Mouse (Mus musculus) ES-Bruce4 (cell line): ENCODE measurements around the gene Bcar1. TPM values are rescaled to one million over a fixed set of nuclear protein-coding genes. Genes with fewer than 3 reads are reported as not detected.

Experiments used
- H3K27ac ChIP-seq: 2 replicates; pipeline ENCODE4 v1.5.1; 2012; ENCODE audit warnings: low read length, inconsistent platforms; ENCODE audit not compliant: insufficient read depth
- H3K27me3 ChIP-seq: 2 replicates; pipeline ENCODE4 v1.6.1; 2012; ENCODE audit warnings: mild to moderate bottlenecking, low read length, inconsistent platforms; ENCODE audit not compliant: control insufficient read depth, poor library complexity, insufficient read depth, severe bottlenecking
- H3K36me3 ChIP-seq: 2 replicates; pipeline ENCODE4 v1.6.1; 2012; ENCODE audit warnings: inconsistent platforms, mild to moderate bottlenecking, low read length, moderate library complexity; ENCODE audit not compliant: control insufficient read depth, poor library complexity, insufficient read depth, severe bottlenecking
- H3K4me1 ChIP-seq: one replicate; pipeline ENCODE4 v1.8.1; 2011; ENCODE audit warnings: low read length; ENCODE audit not compliant: control insufficient read depth, insufficient read depth
- H3K4me3 ChIP-seq: 2 replicates; pipeline ENCODE4 v1.5.1; 2011; ENCODE audit warnings: low read depth, mild to moderate bottlenecking, low read length
- H3K9ac ChIP-seq: 2 replicates; pipeline ENCODE4 v1.6.1; 2012; ENCODE audit warnings: low read depth, mild to moderate bottlenecking, inconsistent platforms; ENCODE audit not compliant: poor library complexity, severe bottlenecking
- H3K9me3 ChIP-seq: replicated peaks from 2 replicates; pipeline ENCODE4 v1.6.1; 2012; ENCODE audit warnings: mild to moderate bottlenecking, low read length, inconsistent platforms; ENCODE audit not compliant: control insufficient read depth, poor library complexity, insufficient read depth, severe bottlenecking
- CTCF ChIP-seq: IDR thresholded peaks from one replicate; pipeline ENCODE4 v1.8.1; 2011; ENCODE audit warnings: low read depth, low read length
- EP300 ChIP-seq: IDR thresholded peaks from 2 replicates; pipeline ENCODE4 v1.6.1; 2011; ENCODE audit warnings: low read depth, low read length; ENCODE audit not compliant: insufficient read depth
- POLR2A ChIP-seq: IDR thresholded peaks from one replicate; pipeline ENCODE4 v1.8.1; 2011; ENCODE audit warnings: low read length; ENCODE audit not compliant: insufficient read depth
- polyA plus RNA-seq: library from polyadenylated mRNA; stranded (reverse); fragments of >200 nt; gene quantifications from 2 replicates; pipeline ENCODE4 v1.2.4, GENCODE M21; 2011; ENCODE audit warnings: low read depth; ENCODE audit not compliant: missing spikeins, insufficient read depth, insufficient read length

Gene Bcar1
- polyA plus RNA-seq, 1 experiment: 59.8 TPM

DNA sequence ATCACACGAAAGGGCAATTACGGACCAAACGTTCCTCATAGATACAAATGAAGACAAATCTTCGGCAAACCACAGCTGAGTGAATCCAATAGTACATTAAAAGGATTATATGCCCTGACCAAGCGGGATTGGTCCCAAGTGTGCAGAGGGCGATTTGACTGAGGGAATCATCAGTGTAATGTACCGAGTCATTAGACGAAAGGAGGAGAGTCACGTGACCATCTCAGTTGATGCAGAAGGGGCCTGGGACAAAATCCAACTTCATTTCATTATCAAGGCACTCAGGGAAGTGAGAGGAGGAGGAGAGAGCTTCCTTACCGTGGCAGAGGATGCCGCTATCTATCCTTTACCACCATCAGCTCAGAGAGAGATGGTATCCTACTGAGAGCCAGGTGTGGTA is 62.5 kb downstream of the Bcar1 start:
- H3K27me3 ChIP-seq: no peaks in the 10 kb centered on the region
- no peak for TF ChIP-seq POLR2A
- no peak for TF ChIP-seq CTCF
- TF ChIP-seq EP300: no peak
- no peaks in the 10 kb centered on the region for H3K4me1 ChIP-seq
- no peaks in the 10 kb centered on the region for H3K36me3 ChIP-seq
- H3K9ac ChIP-seq: no peak overlapping the region
- H3K27ac ChIP-seq: no peak overlapping the region
- no peaks in the 10 kb centered on the region for H3K9me3 ChIP-seq
- no peak overlapping the region for H3K4me3 ChIP-seq

- no peak overlapping the region for H3K27ac ChIP-seq
- H3K9ac ChIP-seq: peak overlapping the region; percentile 9; the same call in 1 of the 2 replicates
- peak overlapping the region; percentile 49 for H3K4me3 ChIP-seq
- H3K9me3 ChIP-seq: no peaks in the 10 kb centered on the region
- TF ChIP-seq EP300 (no peak), POLR2A (no peak), CTCF (peak; percentile 48)
- no peaks in the 10 kb centered on the region for H3K4me1 ChIP-seq
- no peaks in the 10 kb centered on the region for H3K36me3 ChIP-seq
- H3K27me3 ChIP-seq: no peaks in the 10 kb centered on the region
Observed at GRCm38 (mm10) chr8:111680423-111681028, 63.1 kb downstream of the Bcar1 start.

DNA sequence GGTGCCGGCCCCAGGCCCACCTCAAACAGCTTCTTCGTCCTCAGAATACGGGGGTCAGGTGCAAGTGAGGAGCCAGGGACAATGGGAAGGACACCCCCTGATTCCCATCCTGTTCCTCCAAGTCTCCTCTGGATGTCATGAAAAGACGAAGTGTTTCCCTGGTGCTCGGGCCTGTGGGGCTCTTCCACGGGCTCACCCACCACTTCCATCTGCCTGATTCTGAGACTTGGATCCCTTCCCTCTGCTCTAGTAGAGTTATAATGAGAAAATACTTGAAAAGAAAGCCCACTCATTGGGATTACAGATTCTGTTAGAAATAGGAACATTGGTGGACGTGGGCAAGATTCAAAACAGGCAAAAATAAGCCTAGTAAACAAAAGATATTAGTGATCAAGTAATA is 64.8 kb downstream of the Bcar1 start:
- Histone ChIP-seq H3K27me3 (no peaks in the 10 kb centered on the region), H3K27ac (no peak overlapping the region), H3K4me1 (no peaks in the 10 kb centered on the region), H3K9ac (no peak overlapping the region), H3K4me3 (no peak overlapping the region), H3K36me3 (no peaks in the 10 kb centered on the region), H3K9me3 (no peaks in the 10 kb centered on the region)
- TF ChIP-seq CTCF (no peak), EP300 (no peak), POLR2A (no peak)

- TF ChIP-seq POLR2A (no peak), CTCF (peak; percentile 48)
- H3K27ac ChIP-seq: no peak overlapping the region
- no peaks in the 10 kb centered on the region for H3K27me3 ChIP-seq
Observed at GRCm38 (mm10) chr8:111678111-111678510, 65.5 kb downstream of the Bcar1 start.

DNA sequence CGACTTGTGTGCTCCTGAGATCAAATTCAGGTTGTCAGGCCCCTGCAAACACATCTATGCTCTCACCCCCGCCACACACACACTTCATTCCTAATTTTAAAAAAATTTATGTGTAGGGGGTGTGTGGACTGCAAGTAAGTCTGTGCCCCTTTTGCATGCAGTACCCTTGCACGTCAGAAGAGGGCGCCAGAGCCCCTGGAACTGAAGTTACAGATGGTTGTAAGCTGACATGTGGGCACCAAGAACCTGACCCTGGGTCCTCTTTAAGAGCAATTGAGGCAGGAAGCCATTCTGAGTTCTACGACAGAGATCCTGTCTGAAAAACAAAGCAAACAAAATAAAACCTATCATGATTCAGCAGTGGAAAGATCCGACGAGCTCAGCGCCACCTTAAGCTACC is 67.4 kb downstream of the Bcar1 start:
- Histone ChIP-seq H3K27ac (no peak overlapping the region), H3K9me3 (no peaks in the 10 kb centered on the region), H3K4me1 (no peaks in the 10 kb centered on the region), H3K36me3 (0 out of 2 replicates have a peak, but pooled peaks cover 4% of the 10 kb centered on the region), H3K9ac (no peak overlapping the region), H3K4me3 (no peak overlapping the region), H3K27me3 (no peaks in the 10 kb centered on the region)
- TF ChIP-seq EP300 (no peak), CTCF (peak; percentile 85)

More at GRCm38 (mm10) chr8:111678111-111678510, 65.5 kb downstream of the Bcar1 start:
- Histone ChIP-seq H3K36me3 (no peaks in the 10 kb centered on the region), H3K9ac (no peak overlapping the region), H3K4me1 (no peaks in the 10 kb centered on the region), H3K9me3 (no peaks in the 10 kb centered on the region), H3K4me3 (no peak overlapping the region)

- no peaks in the 10 kb centered on the region for H3K4me1 ChIP-seq
- TF ChIP-seq CTCF (no peak), EP300 (no peak), POLR2A (no peak)
- H3K4me3 ChIP-seq: no peak overlapping the region
- H3K36me3 ChIP-seq: peaks cover 37% of the 10 kb centered on the region
- no peak overlapping the region for H3K27ac ChIP-seq
- no peaks in the 10 kb centered on the region for H3K9me3 ChIP-seq
- no peak overlapping the region for H3K9ac ChIP-seq
- no peaks in the 10 kb centered on the region for H3K27me3 ChIP-seq
Observed at GRCm38 (mm10) chr8:111666751-111667150, 76.9 kb downstream of the Bcar1 start.
